7 mouse cellular contexts compared by ENCODE assay signal in the genomic region with DNA sequence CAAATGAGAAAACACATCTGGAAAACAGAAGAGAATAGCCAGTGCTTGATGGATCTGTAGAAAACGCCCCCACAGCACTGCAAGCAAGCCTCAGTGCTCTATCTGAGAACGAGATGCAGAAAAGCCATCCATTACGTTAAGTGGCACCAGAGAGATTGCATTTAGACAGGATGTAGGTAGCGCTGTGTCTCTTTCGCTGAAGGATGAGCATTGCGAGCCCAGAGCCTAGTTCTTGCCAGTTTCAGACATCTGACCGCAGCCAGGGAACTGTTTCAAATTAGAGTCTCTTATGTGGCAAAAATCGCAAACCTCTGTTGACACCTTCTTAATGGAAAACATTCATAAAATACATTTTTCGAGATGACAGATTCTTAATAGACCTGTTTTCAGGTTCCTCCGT. TPM values are rescaled to one million over a fixed set of nuclear protein-coding genes. Genes with fewer than 3 reads are reported as not detected.
A peak's percentile ranks its signal among the peaks of the same experiment; 100 is the strongest.
DNase-seq lines count a peak whose midpoint lies in the region; ATAC-seq lines count a peak whose summit lies in the region.

No protein-coding gene starts in this region.

- H3K4me2 ChIP-seq in limb, embryonic 11.5 days (ENCODE audit: low read depth, severe bottlenecking): peak overlapping the region; percentile 61

- H3K4me3 ChIP-seq in heart, embryonic 10.5 days: peak overlapping the region; percentile 94
- peak overlapping the region; percentile 60 for H3K4me3 ChIP-seq in limb, embryonic 11.5 days (ENCODE audit: low read depth, low read length)

- H3K36me3 ChIP-seq in heart, embryonic 10.5 days: peaks cover 18% of the 10 kb centered on the region
- H3K36me3 ChIP-seq in limb, embryonic 11.5 days (ENCODE audit: control insufficient read depth, insufficient read depth, low read length): no peaks in the 10 kb centered on the region

- H3K27ac ChIP-seq in heart, embryonic 10.5 days: peak overlapping the region; percentile 97; the same call in 1 of the 2 replicates
- no peak overlapping the region for H3K27ac ChIP-seq in limb, embryonic 11.5 days (replicated peaks; ENCODE audit: low read depth, low read length)

- peak; percentile 45 to 64 for DNase-seq in left cerebral cortex, postnatal 25 days (ENCODE audit: low spot score in 2 of 2)
- no peak for DNase-seq in left cerebral cortex, adult 11 months (ENCODE audit: low spot score)
- DNase-seq in brain, adult 2 months (ENCODE audit: low read depth, low spot score): peak; percentile 75
- no peak for DNase-seq in heart, embryonic 10.5 days (ENCODE audit: low spot score)
- peak; percentile 42 for DNase-seq in limb, embryonic 11.5 days (ENCODE audit: low spot score)
- peak; percentile 74 for DNase-seq in naive thymus-derived CD4-positive, alpha-beta T cell, adult 2 months (ENCODE audit: low read depth)
- DNase-seq in urinary bladder, postnatal 25 days (ENCODE audit: low spot score): no peak

- H3K9me3 ChIP-seq in heart, embryonic 10.5 days: no peaks in the 10 kb centered on the region
- no peaks in the 10 kb centered on the region for H3K9me3 ChIP-seq in limb, embryonic 11.5 days (ENCODE audit: control insufficient read depth, low read length)

- ATAC-seq in limb, embryonic 11.5 days (ENCODE audit: insufficient number of reproducible peaks, low FRiP score, low TSS enrichment, low read depth): no peak

- peak overlapping the region; percentile 0; the same call in 1 of the 2 replicates for H3K9ac ChIP-seq in limb, embryonic 11.5 days (ENCODE audit: low read length)

- no peaks in the 10 kb centered on the region for H3K27me3 ChIP-seq in heart, embryonic 10.5 days (ENCODE audit: insufficient read depth, poor library complexity, severe bottlenecking)
- no peaks in the 10 kb centered on the region for H3K27me3 ChIP-seq in limb, embryonic 11.5 days (ENCODE audit: control insufficient read depth, insufficient read depth, low read length)

- intact Hi-C loops in left cerebral cortex, postnatal 25 days (cut with DNase I): loop anchor here (5.0 kb wide), 2 partner anchors 214 to 364 kb away; no protein-coding TSS in a partner anchor

- peaks cover 30% of the 10 kb centered on the region for H3K4me1 ChIP-seq in heart, embryonic 10.5 days
- peaks cover 20% of the 10 kb centered on the region for H3K4me1 ChIP-seq in limb, embryonic 11.5 days (ENCODE audit: control insufficient read depth, insufficient read depth, low read length)

- WGBS in heart, embryonic 10.5 days: 23% methylated on average over 10 of the region's 10 CpGs
- WGBS in limb, embryonic 11.5 days: 7% methylated on average over 10 of the region's 10 CpGs

RNA-seq across cellular contexts. Expression of a gene that starts 1.1 kb away (rescaled TPM):
- total RNA-seq in left cerebral cortex, postnatal 25 days (2021): 10 to 100 TPM; 84.6 to 96.2 TPM
- polyA plus RNA-seq in heart, embryonic 10.5 days (2016; fragmentation: Nextera tagmentation; extraction: Ambion mirVana): 21.3 and 23.1 TPM in 2 replicates
- 18.1 and 22.7 TPM in 2 replicates for polyA plus RNA-seq in limb, embryonic 11.5 days (2014; fragmentation: Nextera tagmentation; extraction: Ambion mirVana)

Comparison
In these comparisons a context has a peak if more than half of its experiments do, and no peak if none do; other contexts are left out.
1. DNase-seq: peak in left cerebral cortex, postnatal 25 days (2 of 2), brain, adult 2 months (single experiment), limb, embryonic 11.5 days (single experiment) and naive thymus-derived CD4-positive, alpha-beta T cell, adult 2 months (single experiment); none in left cerebral cortex, adult 11 months (single experiment), heart, embryonic 10.5 days (single experiment) and urinary bladder, postnatal 25 days (single experiment).